In genomic region chr4:133042651-133043635, GRCm38 (mm10) we compare ENCODE assay signal across 8 mouse cellular contexts. TPM values are rescaled to one million over a fixed set of nuclear protein-coding genes. Genes with fewer than 3 reads are reported as not detected.
A peak's percentile ranks its signal among the peaks of the same experiment; 100 is the strongest.
DNase-seq lines count a peak whose midpoint lies in the region; ATAC-seq and TF ChIP-seq lines count a peak whose summit lies in the region.

No protein-coding gene starts in this region.

- ATAC-seq in forebrain, embryonic 14.5 days: peak; percentile 79
- peak; percentile 36 for ATAC-seq in midbrain, embryonic 11.5 days (ENCODE audit: low FRiP score)

- H3K4me1 ChIP-seq in forebrain, embryonic 14.5 days (ENCODE audit: control insufficient read depth, insufficient read depth, low read length): peaks cover 85% of the 10 kb centered on the region
- peaks cover 70% of the 10 kb centered on the region for H3K4me1 ChIP-seq in kidney, adult 2 months (ENCODE audit: control insufficient read depth, insufficient read depth, low read length)
- peaks cover 89% of the 10 kb centered on the region for H3K4me1 ChIP-seq in midbrain, embryonic 11.5 days (ENCODE audit: control insufficient read depth, insufficient read depth, low read length)

- TF ChIP-seq CTCF in kidney, adult 2 months (conservative IDR thresholded peaks at IDR 0.05; ENCODE audit: insufficient read depth, insufficient read length, low read depth, low read length): no peak

- no peak for TF ChIP-seq POLR2A in kidney, adult 2 months (IDR thresholded peaks at IDR 0.05; ENCODE audit: low read depth, low read length)

- peak overlapping the region; percentile 42 for H3K4me2 ChIP-seq in forebrain, embryonic 14.5 days (ENCODE audit: low read length)
- H3K4me2 ChIP-seq in midbrain, embryonic 11.5 days: peak overlapping the region; percentile 41

- H3K9me3 ChIP-seq in forebrain, embryonic 14.5 days (replicated peaks; ENCODE audit: control insufficient read depth, low read length): no peaks in the 10 kb centered on the region
- no peaks in the 10 kb centered on the region for H3K9me3 ChIP-seq in midbrain, embryonic 11.5 days (ENCODE audit: control insufficient read depth, low read length)

- peak overlapping the region; percentile 85 for H3K27ac ChIP-seq in forebrain, embryonic 14.5 days (ENCODE audit: low read depth, low read length)
- peak overlapping the region; percentile 79 for H3K27ac ChIP-seq in kidney, adult 2 months (ENCODE audit: insufficient read depth, low read depth, low read length)
- H3K27ac ChIP-seq in midbrain, embryonic 11.5 days (ENCODE audit: low read depth, low read length): peak overlapping the region; percentile 74

- peak; percentile 49 to 78 for DNase-seq in left cerebral cortex, postnatal 10 days (ENCODE audit: extremely low spot score in 1 of 2, low spot score in 2 of 2)
- DNase-seq in left cerebral cortex, adult 9 months (ENCODE audit: low spot score in 2 of 2): no peak
- DNase-seq in adrenal gland, postnatal 36 days: peak; percentile 79 to 82
- peak; percentile 92 for DNase-seq in forebrain, embryonic 14.5 days (ENCODE audit: low spot score)
- peak; percentile 68 for DNase-seq in kidney, adult 2 months
- DNase-seq in midbrain, embryonic 11.5 days (ENCODE audit: low spot score, missing footprints): peak; percentile 96
- peak; percentile 80 for DNase-seq in yolk sac, embryonic 10.5 days (ENCODE audit: low spot score)
- DNase-seq in spleen, postnatal 36 days (ENCODE audit: low spot score in 2 of 2): no peak

- peak overlapping the region; percentile 52 for H3K9ac ChIP-seq in forebrain, embryonic 14.5 days (ENCODE audit: low read length)
- peak overlapping the region; percentile 49 for H3K9ac ChIP-seq in midbrain, embryonic 11.5 days (ENCODE audit: low read length)

- WGBS in forebrain, embryonic 14.5 days: 5% methylated on average over 28 of the region's 28 CpGs
- WGBS in kidney, adult 2 months: 20% methylated on average over 28 of the region's 28 CpGs
- WGBS in midbrain, embryonic 11.5 days: 3% methylated on average over 27 of the region's 28 CpGs

- 0 out of 2 replicates have a peak, but pooled peaks cover 13% of the 10 kb centered on the region for H3K27me3 ChIP-seq in forebrain, embryonic 14.5 days (replicated peaks; ENCODE audit: control insufficient read depth, insufficient read depth, low read length)
- no peaks in the 10 kb centered on the region for H3K27me3 ChIP-seq in kidney, adult 2 months (replicated peaks; ENCODE audit: control insufficient read depth, insufficient read depth, low read length)
- peaks cover 25% of the 10 kb centered on the region for H3K27me3 ChIP-seq in midbrain, embryonic 11.5 days (ENCODE audit: control insufficient read depth, insufficient read depth, low read length)

- peak overlapping the region; percentile 3 for H3K4me3 ChIP-seq in forebrain, embryonic 14.5 days (ENCODE audit: low read depth, low read length)
- H3K4me3 ChIP-seq in kidney, adult 2 months (ENCODE audit: insufficient read depth, low read depth, low read length): no peak overlapping the region
- H3K4me3 ChIP-seq in midbrain, embryonic 11.5 days (ENCODE audit: low read depth, low read length): no peak overlapping the region

- no peaks in the 10 kb centered on the region for H3K36me3 ChIP-seq in forebrain, embryonic 14.5 days (ENCODE audit: control insufficient read depth, insufficient read depth, low read length)
- no peaks in the 10 kb centered on the region for H3K36me3 ChIP-seq in kidney, adult 2 months (ENCODE audit: control insufficient read depth, insufficient read depth, low read length)
- no peaks in the 10 kb centered on the region for H3K36me3 ChIP-seq in midbrain, embryonic 11.5 days (ENCODE audit: control insufficient read depth, insufficient read depth, low read length)

- intact Hi-C loops in left cerebral cortex, postnatal 10 days (cut with DNase I): no loop called here

RNA-seq across cellular contexts. Expression of gene Ahdc1, which starts 31.9 kb away (rescaled TPM):
- 10 to 100 TPM; 70.0 to 71.1 TPM for total RNA-seq in left cerebral cortex, postnatal 10 days (2021)
- total RNA-seq in adrenal gland, postnatal 36 days (2021): 10 to 100 TPM; 63.7 to 74.1 TPM
- 8.6 and 12.2 TPM in 2 replicates for polyA plus RNA-seq in forebrain, embryonic 14.5 days (2014; fragmentation: Nextera tagmentation; extraction: Ambion mirVana)
- polyA plus RNA-seq in kidney, adult 2 months (2012; rRNA removed): 22.2 and 23.3 TPM in 2 replicates
- polyA plus RNA-seq in midbrain, embryonic 11.5 days (2014; fragmentation: Nextera tagmentation; extraction: Ambion mirVana): 4.9 and 5.3 TPM in 2 replicates

Comparison
In these comparisons a context has a peak if more than half of its experiments do, and no peak if none do; other contexts are left out.
1. DNase-seq: peak in left cerebral cortex, postnatal 10 days (2 of 2), adrenal gland, postnatal 36 days (2 of 2), forebrain, embryonic 14.5 days (single experiment), kidney, adult 2 months (single experiment), midbrain, embryonic 11.5 days (single experiment) and yolk sac, embryonic 10.5 days (single experiment); none in left cerebral cortex, adult 9 months (0 of 2) and spleen, postnatal 36 days (0 of 2).
2. Peak in every context shown above with its lines, with median percentiles within 50 percentile points of each other: H3K27ac ChIP-seq.